Mouse (Mus musculus): ENCODE measurements around the gene Pappa2. TPM values are rescaled to one million over a fixed set of nuclear protein-coding genes. Genes with fewer than 3 reads are reported as not detected.
A peak's percentile ranks its signal among the peaks of the same experiment; 100 is the strongest.

The Pappa2 gene
- polyA plus RNA-seq, 1 experiment from 2014 or later, result 0.14 TPM

DNA sequence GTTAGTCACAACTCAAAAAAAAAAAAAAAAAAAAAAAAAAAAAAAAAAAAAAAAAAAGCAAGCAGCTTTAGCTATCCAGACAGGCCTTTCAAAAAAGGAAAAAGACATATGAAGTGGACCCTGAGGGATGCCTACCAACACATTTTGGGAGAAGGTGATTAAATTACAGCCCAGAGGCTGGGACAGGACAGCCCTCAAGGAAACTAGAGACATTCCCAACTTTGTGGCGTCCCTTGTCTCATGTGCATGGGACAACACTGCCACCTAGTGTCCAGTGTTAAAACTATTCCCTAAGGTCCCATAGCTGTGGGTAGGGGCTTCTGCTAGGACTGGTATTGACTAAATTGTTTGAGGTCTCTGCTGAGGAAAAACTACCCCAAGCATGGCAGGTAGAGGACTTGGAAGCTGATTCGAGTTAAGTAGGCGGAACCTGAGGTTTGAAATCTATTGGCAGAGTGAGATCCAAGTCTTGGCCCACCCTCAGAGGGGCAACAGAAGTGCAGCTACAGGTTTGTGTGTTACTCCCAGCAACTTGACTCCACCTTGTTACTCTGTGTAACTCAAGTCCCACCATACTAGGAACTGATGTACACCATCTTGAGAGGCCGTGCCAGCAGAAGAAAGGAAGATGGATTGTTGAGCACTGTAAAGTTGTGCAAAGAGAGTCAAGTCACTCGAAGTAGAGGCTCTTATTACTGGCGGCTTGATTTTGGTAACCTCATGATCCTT lies 26.6 kb downstream of the Pappa2 start:
- DNase-seq (ENCODE audit: low spot score) (peak; percentile 83), ATAC-seq (replicated peaks; ENCODE audit: low FRiP score, low TSS enrichment, low read depth) (peak; percentile 79)
- no peaks in the 10 kb centered on the region for H3K4me1 ChIP-seq (replicated peaks; ENCODE audit: control insufficient read depth, insufficient read depth, low read length)
- no peak overlapping the region for H3K27ac ChIP-seq (ENCODE audit: low read depth)
- no peaks in the 10 kb centered on the region for H3K27me3 ChIP-seq (replicated peaks; ENCODE audit: control insufficient read depth, insufficient read depth, low read length)
- H3K9me3 ChIP-seq (ENCODE audit: control insufficient read depth, low read length), result no peaks in the 10 kb centered on the region
- 45% methylated on average over 6 of the region's 6 CpGs for WGBS
- no peak overlapping the region for H3K9ac ChIP-seq (ENCODE audit: low read length)
- no peaks in the 10 kb centered on the region for H3K36me3 ChIP-seq (ENCODE audit: control insufficient read depth, insufficient read depth, low read length)
- no peak overlapping the region for H3K4me2 ChIP-seq (ENCODE audit: low read length)
- H3K4me3 ChIP-seq (ENCODE audit: low read depth, low read length), result no peak overlapping the region

DNA sequence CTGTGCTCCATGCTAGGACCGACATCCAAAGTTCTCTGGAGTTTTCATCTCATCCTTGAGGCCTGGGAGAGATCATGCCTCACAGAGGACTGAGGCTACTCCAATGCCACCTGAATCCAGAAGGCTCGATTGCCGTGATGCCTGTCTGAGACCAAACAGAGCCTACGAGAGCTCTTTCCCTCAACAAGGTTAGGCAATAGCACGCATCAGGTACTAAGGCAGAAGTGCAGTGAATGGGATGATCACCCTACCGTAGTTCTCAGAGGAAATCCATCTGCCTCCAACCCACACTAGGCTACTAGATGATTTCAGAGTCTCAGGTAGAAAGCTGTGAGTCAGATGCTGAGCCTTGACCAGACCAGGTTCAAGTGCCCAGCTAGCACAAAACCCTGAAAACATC lies 31.2 kb downstream of the Pappa2 start:
- 90% methylated on average over 6 of the region's 6 CpGs for WGBS
- H3K9ac ChIP-seq (ENCODE audit: low read length), result no peak overlapping the region
- no peak overlapping the region for H3K27ac ChIP-seq (ENCODE audit: low read depth)
- H3K36me3 ChIP-seq (ENCODE audit: control insufficient read depth, insufficient read depth, low read length), result no peaks in the 10 kb centered on the region
- DNase-seq (ENCODE audit: low spot score), result no peak
- no peaks in the 10 kb centered on the region for H3K4me1 ChIP-seq (replicated peaks; ENCODE audit: control insufficient read depth, insufficient read depth, low read length)
- no peak overlapping the region for H3K4me2 ChIP-seq (ENCODE audit: low read length)
- no peak for ATAC-seq (replicated peaks; ENCODE audit: low FRiP score, low TSS enrichment, low read depth)
- no peaks in the 10 kb centered on the region for H3K27me3 ChIP-seq (replicated peaks; ENCODE audit: control insufficient read depth, insufficient read depth, low read length)
- no peak overlapping the region for H3K4me3 ChIP-seq (ENCODE audit: low read depth, low read length)
- no peaks in the 10 kb centered on the region for H3K9me3 ChIP-seq (ENCODE audit: control insufficient read depth, low read length)

GRCm38 (mm10) chr1:158947981-158948735 lies 32.1 kb downstream of the Pappa2 start:
- H3K4me1 ChIP-seq (replicated peaks; ENCODE audit: control insufficient read depth, insufficient read depth, low read length), result no peaks in the 10 kb centered on the region
- H3K4me3 ChIP-seq (ENCODE audit: low read depth, low read length), result no peak overlapping the region
- no peaks in the 10 kb centered on the region for H3K27me3 ChIP-seq (replicated peaks; ENCODE audit: control insufficient read depth, insufficient read depth, low read length)
- H3K27ac ChIP-seq (ENCODE audit: low read depth), result no peak overlapping the region
- 59% methylated on average over 6 of the region's 6 CpGs for WGBS
- no peak overlapping the region for H3K4me2 ChIP-seq (ENCODE audit: low read length)
- DNase-seq (ENCODE audit: low spot score), result no peak
- H3K9ac ChIP-seq (ENCODE audit: low read length), result no peak overlapping the region
- no peaks in the 10 kb centered on the region for H3K36me3 ChIP-seq (ENCODE audit: control insufficient read depth, insufficient read depth, low read length)
- ATAC-seq (replicated peaks; ENCODE audit: low FRiP score, low TSS enrichment, low read depth), result no peak
- H3K9me3 ChIP-seq (ENCODE audit: control insufficient read depth, low read length), result no peaks in the 10 kb centered on the region

- Histone ChIP-seq H3K4me2 (ENCODE audit: low read length) (no peak overlapping the region), H3K27ac (ENCODE audit: low read depth) (no peak overlapping the region), H3K4me3 (ENCODE audit: low read depth, low read length) (no peak overlapping the region), H3K27me3 (replicated peaks; ENCODE audit: control insufficient read depth, insufficient read depth, low read length) (no peaks in the 10 kb centered on the region), H3K4me1 (replicated peaks; ENCODE audit: control insufficient read depth, insufficient read depth, low read length) (no peaks in the 10 kb centered on the region), H3K9me3 (ENCODE audit: control insufficient read depth, low read length) (no peaks in the 10 kb centered on the region), H3K9ac (ENCODE audit: low read length) (no peak overlapping the region), H3K36me3 (ENCODE audit: control insufficient read depth, insufficient read depth, low read length) (no peaks in the 10 kb centered on the region)
- ATAC-seq (replicated peaks; ENCODE audit: low FRiP score, low TSS enrichment, low read depth) (no peak), DNase-seq (ENCODE audit: low spot score) (no peak)
- WGBS, result 42% methylated on average over 4 of the region's 4 CpGs
Measured at GRCm38 (mm10) chr1:158944936-158945335, 35.4 kb downstream of the Pappa2 start.

DNA sequence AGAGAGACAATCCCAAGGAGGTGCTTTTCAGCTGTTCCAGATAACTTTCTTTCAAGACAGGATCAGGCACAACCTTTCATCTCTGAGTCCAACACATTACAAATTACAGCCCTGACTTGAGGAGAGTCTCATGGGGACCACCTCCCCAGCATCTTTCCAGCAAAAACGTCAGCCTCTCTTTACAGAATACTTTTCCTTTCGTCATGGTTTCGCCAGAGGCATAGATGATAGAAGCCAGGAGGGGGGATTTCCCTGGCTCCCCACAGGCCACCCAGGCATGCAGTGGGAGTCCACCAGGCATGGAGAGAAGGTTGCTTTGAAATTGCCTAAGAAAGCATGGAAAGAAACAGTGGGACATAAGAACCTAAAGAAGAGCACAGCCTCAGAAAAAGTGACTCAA lies 37.4 kb downstream of the Pappa2 start:
- no peak overlapping the region for H3K27ac ChIP-seq (ENCODE audit: low read depth)
- H3K9me3 ChIP-seq (ENCODE audit: control insufficient read depth, low read length), result no peaks in the 10 kb centered on the region
- 46% methylated on average over 3 of the region's 3 CpGs for WGBS
- H3K4me1 ChIP-seq (replicated peaks; ENCODE audit: control insufficient read depth, insufficient read depth, low read length), result no peaks in the 10 kb centered on the region
- H3K36me3 ChIP-seq (ENCODE audit: control insufficient read depth, insufficient read depth, low read length), result no peaks in the 10 kb centered on the region
- no peak overlapping the region for H3K4me3 ChIP-seq (ENCODE audit: low read depth, low read length)
- H3K9ac ChIP-seq (ENCODE audit: low read length), result no peak overlapping the region
- no peaks in the 10 kb centered on the region for H3K27me3 ChIP-seq (replicated peaks; ENCODE audit: control insufficient read depth, insufficient read depth, low read length)
- ATAC-seq (replicated peaks; ENCODE audit: low FRiP score, low TSS enrichment, low read depth) (no peak), DNase-seq (ENCODE audit: low spot score) (no peak)
- no peak overlapping the region for H3K4me2 ChIP-seq (ENCODE audit: low read length)

GRCm38 (mm10) chr1:158940966-158941365 lies 39.3 kb downstream of the Pappa2 start:
- H3K4me2 ChIP-seq (ENCODE audit: low read length), result no peak overlapping the region
- no peaks in the 10 kb centered on the region for H3K4me1 ChIP-seq (replicated peaks; ENCODE audit: control insufficient read depth, insufficient read depth, low read length)
- no peaks in the 10 kb centered on the region for H3K36me3 ChIP-seq (ENCODE audit: control insufficient read depth, insufficient read depth, low read length)
- H3K4me3 ChIP-seq (ENCODE audit: low read depth, low read length), result no peak overlapping the region
- DNase-seq (ENCODE audit: low spot score), result no peak
- H3K9ac ChIP-seq (ENCODE audit: low read length), result no peak overlapping the region
- 86% methylated on average over 3 of the region's 3 CpGs for WGBS
- H3K27me3 ChIP-seq (replicated peaks; ENCODE audit: control insufficient read depth, insufficient read depth, low read length), result no peaks in the 10 kb centered on the region
- ATAC-seq (replicated peaks; ENCODE audit: low FRiP score, low TSS enrichment, low read depth), result no peak
- no peak overlapping the region for H3K27ac ChIP-seq (ENCODE audit: low read depth)
- H3K9me3 ChIP-seq (ENCODE audit: control insufficient read depth, low read length), result no peaks in the 10 kb centered on the region

DNA sequence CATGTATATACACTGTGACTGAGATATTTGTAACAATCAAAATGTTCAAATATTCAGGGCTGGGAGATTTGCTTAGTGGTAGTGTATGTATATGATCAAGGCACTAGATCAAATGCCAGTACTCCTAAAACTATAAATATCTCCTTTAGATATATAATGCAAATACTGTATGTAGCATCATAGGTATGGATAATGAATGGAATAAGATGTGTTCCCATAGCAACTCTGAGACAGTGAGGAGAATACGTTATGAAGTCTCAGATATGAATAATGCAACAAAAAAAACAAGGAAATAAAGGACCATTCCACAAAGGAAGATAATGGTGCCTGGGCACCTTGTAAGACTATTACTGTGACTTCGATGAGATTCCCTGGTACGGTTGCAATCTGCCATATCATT lies 45.8 kb downstream of the Pappa2 start:
- H3K9me3 ChIP-seq (ENCODE audit: control insufficient read depth, low read length), result no peaks in the 10 kb centered on the region
- 92% methylated on average over 3 of the region's 3 CpGs for WGBS
- H3K36me3 ChIP-seq (ENCODE audit: control insufficient read depth, insufficient read depth, low read length), result no peaks in the 10 kb centered on the region
- no peak overlapping the region for H3K4me2 ChIP-seq (ENCODE audit: low read length)
- ATAC-seq (replicated peaks; ENCODE audit: low FRiP score, low TSS enrichment, low read depth), result no peak
- H3K27me3 ChIP-seq (replicated peaks; ENCODE audit: control insufficient read depth, insufficient read depth, low read length), result no peaks in the 10 kb centered on the region
- H3K4me3 ChIP-seq (ENCODE audit: low read depth, low read length), result no peak overlapping the region
- DNase-seq (ENCODE audit: low spot score), result no peak
- H3K9ac ChIP-seq (ENCODE audit: low read length), result no peak overlapping the region
- H3K4me1 ChIP-seq (replicated peaks; ENCODE audit: control insufficient read depth, insufficient read depth, low read length), result no peaks in the 10 kb centered on the region
- no peak overlapping the region for H3K27ac ChIP-seq (ENCODE audit: low read depth)

- DNase-seq (ENCODE audit: low spot score), result no peak
- Histone ChIP-seq H3K36me3 (ENCODE audit: control insufficient read depth, insufficient read depth, low read length) (no peaks in the 10 kb centered on the region), H3K9me3 (ENCODE audit: control insufficient read depth, low read length) (no peaks in the 10 kb centered on the region), H3K27ac (ENCODE audit: low read depth) (no peak overlapping the region), H3K4me3 (ENCODE audit: low read depth, low read length) (no peak overlapping the region), H3K4me1 (replicated peaks; ENCODE audit: control insufficient read depth, insufficient read depth, low read length) (no peaks in the 10 kb centered on the region), H3K9ac (ENCODE audit: low read length) (no peak overlapping the region), H3K4me2 (ENCODE audit: low read length) (no peak overlapping the region), H3K27me3 (replicated peaks; ENCODE audit: control insufficient read depth, insufficient read depth, low read length) (no peaks in the 10 kb centered on the region)
- no peak for ATAC-seq (replicated peaks; ENCODE audit: low FRiP score, low TSS enrichment, low read depth)
- WGBS, result 80% methylated on average over 6 of the region's 6 CpGs
Measured at GRCm38 (mm10) chr1:158931202-158931827, 49.0 kb downstream of the Pappa2 start.

Data from intestine, embryonic 14.5 days (tissue).